Mouse (Mus musculus): ENCODE data around the gene Vmn2r69. TPM values are rescaled to one million over a fixed set of nuclear protein-coding genes. Genes with fewer than 3 reads are reported as not detected.

Gene Vmn2r69
- not detected in 2 replicates for polyA plus RNA-seq (2012; rRNA removed; ENCODE audit: low replicate concordance)

DNA sequence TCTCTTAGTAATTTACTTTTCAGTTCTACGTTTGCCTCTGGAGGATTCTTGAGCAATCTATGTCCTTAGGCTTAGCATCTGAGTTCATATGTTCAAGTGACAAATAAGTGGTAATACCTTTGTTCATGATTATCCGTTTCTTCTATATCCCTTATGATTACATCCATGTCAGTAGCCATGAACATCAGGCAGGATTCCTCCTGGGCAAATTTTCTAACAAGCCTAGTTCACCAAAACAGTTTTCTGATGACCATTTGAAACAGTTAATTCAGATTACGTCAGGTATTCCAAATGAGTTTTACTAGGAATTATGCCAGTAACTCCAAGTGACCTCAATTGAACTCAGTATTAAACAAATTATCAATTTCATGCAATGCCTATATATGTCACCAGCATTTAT, at the start of gene Vmn2r69:
Gene Vmn2r69, minus strand, starts transcription at position 101 of the 400 bp plus-strand sequence.

Other genes with a start within 250 kb of the Vmn2r69 start
- not detected in 2 replicates for gene Vmn2r68, start 178.1 kb downstream of the Vmn2r69 start, polyA plus RNA-seq (2012; rRNA removed; ENCODE audit: low replicate concordance)
- gene Vmn2r71, start 147.2 kb upstream of the Vmn2r69 start, polyA plus RNA-seq (2012; rRNA removed; ENCODE audit: low replicate concordance), result not detected in 2 replicates
- gene Vmn2r70, start 153.3 kb upstream of the Vmn2r69 start, polyA plus RNA-seq (2012; rRNA removed; ENCODE audit: low replicate concordance), result not detected in 2 replicates

Measured in subcutaneous adipose tissue, adult 2 months (tissue).